Mouse (Mus musculus): Measurements from ENCODE around the gene Usp5. TPM values are rescaled to one million over a fixed set of nuclear protein-coding genes. Genes with fewer than 3 reads are reported as not detected.
"Not testable (repeated sequence)": the region's sequence is repeated elsewhere in the genome, so short reads cannot be mapped to it uniquely, and the experiment has no call there.

Usp5 gene
- total RNA-seq, 2 experiments from 2014 or later = 73.7 to 75.3 TPM

GRCm38 (mm10) chr6:124813496-124813895 lies 15.8 kb downstream of the Usp5 start:
- no peak for DNase-seq (ENCODE audit: low spot score)
- intact Hi-C loops (cut with DNase I) = no loop called here

- no peak for DNase-seq (ENCODE audit: low spot score)
- intact Hi-C loops (cut with DNase I) = no loop called here
Observed at GRCm38 (mm10) chr6:124812848-124813247, 16.4 kb downstream of the Usp5 start.

GRCm38 (mm10) chr6:124811701-124812560 lies 17.4 kb downstream of the Usp5 start:
- DNase-seq (ENCODE audit: low spot score) = no peak
- intact Hi-C loops (cut with DNase I) = no loop called here

GRCm38 (mm10) chr6:124811403-124811665 lies 17.9 kb downstream of the Usp5 start:
- no peak for DNase-seq (ENCODE audit: low spot score)
- intact Hi-C loops (cut with DNase I) = no loop called here

GRCm38 (mm10) chr6:124810566-124811402 lies 18.5 kb downstream of the Usp5 start:
- intact Hi-C loops (cut with DNase I); DNase-seq (ENCODE audit: low spot score): not testable (repeated sequence)

GRCm38 (mm10) chr6:124809775-124810538 lies 19.3 kb downstream of the Usp5 start:
- intact Hi-C loops (cut with DNase I) = loop anchor here (2.0 kb wide), 1 partner anchor 37 kb away; no protein-coding TSS in a partner anchor
- DNase-seq (ENCODE audit: low spot score) = no peak

GRCm38 (mm10) chr6:124809052-124809774 lies 20.1 kb downstream of the Usp5 start:
- intact Hi-C loops (cut with DNase I) = loop anchor here (2.0 kb wide), 1 partner anchor 38 kb away; no protein-coding TSS in a partner anchor
- peak; percentile 70 for DNase-seq (ENCODE audit: low spot score)

GRCm38 (mm10) chr6:124808358-124809012 lies 20.8 kb downstream of the Usp5 start, which contains the start of gene Spsb2:
Gene Spsb2, plus strand, starts transcription at chr6:124808661.
- peak; percentile 63 for DNase-seq (ENCODE audit: low spot score)
- intact Hi-C loops (cut with DNase I) = loop anchor here (2.0 kb wide), 1 partner anchor 38 kb away; no protein-coding TSS in a partner anchor

- DNase-seq (ENCODE audit: low spot score) = no peak
- intact Hi-C loops (cut with DNase I) = loop anchor here (2.0 kb wide), 1 partner anchor 39 kb away; no protein-coding TSS in a partner anchor
Observed at GRCm38 (mm10) chr6:124807986-124808357, 21.3 kb downstream of the Usp5 start.

GRCm38 (mm10) chr6:124807366-124807765 lies 21.9 kb downstream of the Usp5 start:
- intact Hi-C loops (cut with DNase I) = no loop called here
- DNase-seq (ENCODE audit: low spot score) = no peak

GRCm38 (mm10) chr6:124806446-124807140 lies 22.7 kb downstream of the Usp5 start:
- intact Hi-C loops (cut with DNase I) = no loop called here
- DNase-seq (ENCODE audit: low spot score) = no peak

GRCm38 (mm10) chr6:124805341-124806321 lies 23.7 kb downstream of the Usp5 start:
- DNase-seq (ENCODE audit: low spot score) = peak; percentile 90
- intact Hi-C loops (cut with DNase I) = no loop called here

GRCm38 (mm10) chr6:124804341-124804740 lies 24.9 kb downstream of the Usp5 start:
- DNase-seq (ENCODE audit: low spot score) = no peak
- intact Hi-C loops (cut with DNase I) = no loop called here

GRCm38 (mm10) chr6:124803691-124804090 lies 25.6 kb downstream of the Usp5 start:
- intact Hi-C loops (cut with DNase I); DNase-seq (ENCODE audit: low spot score): not testable (repeated sequence)

GRCm38 (mm10) chr6:124803061-124803460 lies 26.2 kb downstream of the Usp5 start:
- intact Hi-C loops (cut with DNase I) = no loop called here
- DNase-seq (ENCODE audit: low spot score) = no peak

- intact Hi-C loops (cut with DNase I); DNase-seq (ENCODE audit: low spot score): not testable (repeated sequence)
Observed at GRCm38 (mm10) chr6:124802400-124802799, 26.9 kb downstream of the Usp5 start.

- no peak for DNase-seq (ENCODE audit: low spot score)
- intact Hi-C loops (cut with DNase I) = no loop called here
Observed at GRCm38 (mm10) chr6:124796200-124796599, 33.1 kb downstream of the Usp5 start.

Data from heart, postnatal 25 days (tissue).